Mouse (Mus musculus) right cerebral cortex, postnatal 36 days (tissue): ENCODE results near the gene Abcc4.

Experiments
- DNase-seq, 2 experiments: peaks; one replicate each; pipeline ENCODE4 v3.0.0; 2022; ENCODE audit warnings: low spot score in 2 of 2, mixed read lengths in 1 of 2

Gene Abcc4

GRCm38 (mm10) chr14:118705808-118706731 is at the start of gene Abcc4:
Gene Abcc4, minus strand, starts transcription at chr14:118706219.
- DNase-seq: peak; percentile 50 to 56

- DNase-seq: no peak
These were observed 45.3 kb upstream of the Abcc4 start for GRCm38 (mm10) chr14:118751193-118751753.

GRCm38 (mm10) chr14:118750505-118751192 is 44.6 kb upstream of the Abcc4 start:
- DNase-seq: peak; percentile 15 to 22

GRCm38 (mm10) chr14:118749715-118750114 is 43.7 kb upstream of the Abcc4 start:
- no peak for DNase-seq

GRCm38 (mm10) chr14:118749068-118749467 is 43.0 kb upstream of the Abcc4 start:
- DNase-seq: no peak

GRCm38 (mm10) chr14:118742862-118743261 is 36.8 kb upstream of the Abcc4 start:
- DNase-seq: no peak

GRCm38 (mm10) chr14:118741780-118742179 is 35.8 kb upstream of the Abcc4 start:
- no peak for DNase-seq

GRCm38 (mm10) chr14:118737251-118737888 is 31.4 kb upstream of the Abcc4 start:
- no peak for DNase-seq

GRCm38 (mm10) chr14:118735114-118735513 is 29.1 kb upstream of the Abcc4 start:
- DNase-seq: no peak

- no peak for DNase-seq
These were observed 27.1 kb upstream of the Abcc4 start for GRCm38 (mm10) chr14:118733146-118733545.

- no peak for DNase-seq
These were observed 24.6 kb upstream of the Abcc4 start for GRCm38 (mm10) chr14:118730631-118731030.

- no peak for DNase-seq
These were observed 19.4 kb upstream of the Abcc4 start for GRCm38 (mm10) chr14:118725467-118725866.

- DNase-seq: no peak
These were observed 18.1 kb upstream of the Abcc4 start for GRCm38 (mm10) chr14:118723920-118724693.

- DNase-seq: no peak
These were observed 13.7 kb upstream of the Abcc4 start for GRCm38 (mm10) chr14:118719566-118720174.

GRCm38 (mm10) chr14:118718576-118718975 is 12.6 kb upstream of the Abcc4 start:
- DNase-seq: no peak

GRCm38 (mm10) chr14:118716372-118717312 is 10.6 kb upstream of the Abcc4 start:
- DNase-seq: no peak

GRCm38 (mm10) chr14:118714720-118715119 is 8.7 kb upstream of the Abcc4 start:
- no peak for DNase-seq

GRCm38 (mm10) chr14:118714320-118714719 is 8.3 kb upstream of the Abcc4 start:
- no peak for DNase-seq

GRCm38 (mm10) chr14:118713869-118714268 is 7.8 kb upstream of the Abcc4 start:
- DNase-seq: no peak

- no peak for DNase-seq
These were observed 7.4 kb upstream of the Abcc4 start for GRCm38 (mm10) chr14:118713408-118713807.
